Mouse (Mus musculus) mouse trophoblast stem cell (cell line): ENCODE data around the gene Gnas.

ENCODE experiments used
- in situ Hi-C, 2 experiments: fragments of 300-500 bp; cut with MseI, MboI; formaldehyde crosslinking; loops; 2 replicates in 1 of 2; 3 replicates in 1 of 2; pipeline ENCODE4 v1.15.1; 2025

The Gnas gene

DNA sequence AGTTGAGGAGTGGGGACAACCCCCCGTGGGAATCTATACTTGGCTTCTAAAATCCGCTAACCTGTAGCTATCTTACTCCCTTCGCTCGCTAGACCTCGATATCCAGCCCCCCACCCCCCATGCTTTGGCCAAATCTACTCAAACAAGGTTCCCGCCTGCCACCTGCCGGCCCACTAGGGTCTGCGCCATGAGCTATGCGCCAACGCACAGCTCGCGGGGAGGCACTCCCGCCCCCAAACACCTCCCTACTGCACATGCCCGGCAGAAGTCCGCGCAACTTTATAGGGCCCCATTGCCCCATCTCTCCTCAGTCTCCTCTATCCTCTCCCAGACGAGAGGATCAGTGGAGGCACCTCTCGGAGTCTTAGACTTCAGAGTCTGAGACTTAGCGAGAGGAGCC is at the start of gene Gnas:
Gene Gnas (plus strand): TSS at position 310 of the 400 bp plus-strand sequence.
- in situ Hi-C loops = no loop called here

DNA sequence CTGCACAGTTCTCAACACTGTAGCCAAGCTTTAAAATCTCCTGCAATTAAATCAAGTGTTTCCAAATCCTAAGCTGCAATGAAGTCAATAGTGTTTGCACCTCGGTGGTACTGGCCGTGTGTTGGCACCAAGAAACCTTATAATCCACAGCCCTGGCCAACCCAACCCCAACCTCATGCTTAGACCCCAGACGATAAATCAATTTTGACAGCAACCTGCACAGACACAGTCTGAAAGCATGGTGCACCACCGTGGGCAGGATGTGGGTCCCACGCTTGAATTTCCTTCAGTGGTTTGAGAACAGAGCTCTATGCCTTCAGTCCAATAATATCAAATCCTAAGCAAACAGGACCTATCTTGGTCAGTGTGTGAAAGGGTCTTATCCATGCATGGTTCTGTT is 41.7 kb upstream of the Gnas start:
- in situ Hi-C loops = no loop called here

DNA sequence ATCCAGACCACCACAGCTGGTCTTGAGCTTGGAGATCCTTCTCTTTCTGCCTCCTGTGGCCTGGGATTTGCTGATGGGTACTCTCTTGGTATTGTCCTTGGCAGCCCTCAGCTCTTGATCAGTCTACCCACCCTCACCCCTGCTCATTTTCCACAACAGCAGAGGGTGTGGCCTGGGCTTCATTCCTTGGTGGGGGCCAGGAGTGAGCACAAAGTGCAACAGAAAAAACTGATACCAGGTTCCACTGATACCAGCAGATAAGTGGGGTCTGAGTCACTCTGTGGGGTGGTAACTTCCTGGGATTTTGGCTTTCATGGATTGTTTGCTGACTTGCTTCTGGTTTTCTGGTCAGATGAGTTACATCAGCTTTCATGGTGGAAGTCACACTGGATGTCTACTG is 32.2 kb upstream of the Gnas start:
- in situ Hi-C loops = no loop called here

DNA sequence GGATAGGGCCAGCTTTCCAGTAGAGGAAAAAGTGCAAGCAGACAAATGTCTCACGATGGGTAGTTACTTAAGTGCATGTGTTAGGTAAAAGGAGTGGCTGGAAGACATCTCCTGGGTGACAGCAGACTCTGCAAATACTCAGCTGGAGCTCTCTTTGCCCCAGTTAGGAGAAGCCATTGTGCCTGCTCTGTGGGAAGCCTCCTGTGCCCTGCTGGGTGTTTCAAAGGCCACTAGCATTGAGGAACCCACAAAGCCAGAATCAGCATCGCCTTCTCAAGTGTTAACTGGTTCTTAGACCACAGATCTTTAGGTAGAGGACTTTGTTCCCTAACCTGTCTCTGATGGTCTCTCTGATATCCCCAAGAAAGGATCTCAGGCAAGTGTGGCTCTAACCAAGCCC is 26.8 kb upstream of the Gnas start:
- in situ Hi-C loops = no loop called here

DNA sequence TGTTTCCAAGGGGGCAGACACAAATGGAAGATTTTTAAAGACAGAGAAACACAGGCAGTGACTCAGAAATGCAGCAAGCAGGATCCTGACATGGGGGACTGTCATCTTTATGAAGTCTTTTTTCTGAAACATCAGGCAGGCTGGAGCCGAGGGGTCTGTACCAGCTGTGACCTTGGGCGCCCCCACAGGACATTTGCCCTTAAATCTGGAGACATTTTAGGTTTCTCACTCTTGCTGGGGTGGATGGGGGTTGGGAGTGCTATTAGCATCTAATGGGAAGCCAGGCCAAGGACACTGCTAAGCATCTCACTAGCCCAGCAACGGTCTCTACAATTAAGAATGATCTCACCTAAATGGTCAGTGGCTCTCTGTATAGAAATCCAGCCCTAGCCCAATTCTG is 24.1 kb upstream of the Gnas start:
- in situ Hi-C loops = no loop called here

DNA sequence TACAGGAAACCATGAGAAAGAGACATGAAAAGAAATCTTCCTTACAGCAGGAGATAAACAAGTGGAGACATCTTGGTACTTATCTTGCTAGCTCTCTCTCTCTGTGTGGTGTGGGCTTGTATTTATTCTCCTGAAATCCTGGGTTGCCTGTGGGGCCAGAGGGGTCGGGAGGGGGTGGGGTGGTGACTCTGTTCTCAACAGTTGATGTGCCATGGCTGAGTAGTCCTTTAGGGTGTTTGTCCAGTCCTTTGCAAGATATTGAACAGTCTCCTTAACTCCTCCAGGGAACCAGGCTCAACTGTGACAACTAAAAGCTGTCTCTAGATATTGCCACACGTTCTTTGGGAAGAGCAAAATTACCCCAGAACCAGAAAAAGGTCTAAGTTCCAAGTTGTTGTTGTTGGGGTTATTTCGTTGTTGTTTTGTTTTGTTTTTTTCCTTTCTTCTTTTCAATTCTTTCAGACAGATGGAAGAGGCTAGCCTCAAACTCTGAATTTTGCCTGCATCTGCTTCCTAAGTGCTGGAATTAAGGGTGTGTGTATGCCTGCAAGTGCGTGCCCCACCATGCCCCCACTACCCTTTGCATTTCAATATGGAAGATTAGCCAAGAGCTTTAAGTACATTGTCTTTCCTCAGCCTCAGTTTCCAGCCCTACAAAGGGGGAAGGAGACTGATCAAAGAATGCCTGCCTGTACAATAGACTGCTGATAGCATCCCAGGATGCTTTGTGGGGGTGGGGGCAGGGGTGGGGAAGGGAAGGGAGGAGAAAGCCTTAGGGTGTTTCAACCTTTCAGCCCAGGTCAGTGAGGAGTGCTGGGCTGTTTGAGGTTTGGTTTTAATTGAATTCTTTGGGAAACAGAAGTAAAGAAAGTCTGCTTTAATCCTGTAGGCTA is 23.0 kb upstream of the Gnas start:
- in situ Hi-C loops = no loop called here

DNA sequence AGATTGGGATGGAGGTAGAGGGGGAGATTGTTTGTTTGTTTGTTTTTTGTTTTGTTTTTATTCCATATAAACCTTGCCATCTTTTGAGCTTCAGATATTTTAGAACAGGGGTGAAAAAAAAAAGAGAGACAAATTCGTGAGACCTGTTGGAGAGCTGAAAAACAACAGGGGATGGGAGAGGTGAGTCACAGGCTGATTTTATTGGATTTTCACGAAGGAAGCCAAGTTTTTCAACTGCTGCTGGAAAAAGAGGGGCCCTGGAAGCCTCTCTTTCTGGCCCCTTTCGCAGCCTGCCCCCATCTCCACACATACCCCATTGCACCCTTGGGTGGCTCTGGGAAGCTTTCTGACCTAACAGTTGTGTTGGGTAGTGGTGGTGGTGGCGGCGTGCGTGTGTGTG is 22.3 kb upstream of the Gnas start:
- in situ Hi-C loops = no loop called here

DNA sequence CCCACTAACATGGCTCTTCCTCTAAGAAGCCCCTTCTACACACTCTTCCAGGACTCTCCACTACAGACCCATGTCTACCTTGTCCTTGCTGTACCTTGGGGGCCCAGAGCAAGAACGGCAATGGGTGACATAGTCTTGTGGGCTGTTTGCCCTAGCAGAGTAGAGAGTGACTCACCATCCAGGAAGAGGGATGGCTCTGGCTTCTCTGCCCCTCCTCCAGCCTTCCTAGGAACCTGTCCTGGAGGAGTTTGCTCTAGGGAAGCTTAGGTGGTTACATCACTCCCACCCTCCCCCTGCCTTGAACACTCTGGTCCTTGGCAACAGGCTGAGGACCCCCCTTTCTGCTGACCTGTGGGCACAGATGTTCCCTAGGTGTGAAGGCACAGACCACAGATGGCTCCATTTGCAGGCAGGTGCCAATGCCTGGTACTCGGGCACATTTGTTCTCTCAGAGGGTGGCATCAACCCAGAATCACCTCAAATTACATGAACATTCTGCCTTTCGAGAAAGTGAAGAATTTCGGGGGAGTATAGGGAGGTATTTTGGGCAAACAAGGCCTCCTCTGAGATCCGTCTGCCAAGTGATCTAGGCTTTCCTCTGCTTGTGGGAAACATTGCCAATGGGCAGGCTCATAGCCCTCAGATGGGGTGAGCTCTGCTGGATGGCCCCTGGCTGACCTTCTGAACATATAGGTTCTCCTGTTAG is 20.9 kb upstream of the Gnas start:
- in situ Hi-C loops = no loop called here

DNA sequence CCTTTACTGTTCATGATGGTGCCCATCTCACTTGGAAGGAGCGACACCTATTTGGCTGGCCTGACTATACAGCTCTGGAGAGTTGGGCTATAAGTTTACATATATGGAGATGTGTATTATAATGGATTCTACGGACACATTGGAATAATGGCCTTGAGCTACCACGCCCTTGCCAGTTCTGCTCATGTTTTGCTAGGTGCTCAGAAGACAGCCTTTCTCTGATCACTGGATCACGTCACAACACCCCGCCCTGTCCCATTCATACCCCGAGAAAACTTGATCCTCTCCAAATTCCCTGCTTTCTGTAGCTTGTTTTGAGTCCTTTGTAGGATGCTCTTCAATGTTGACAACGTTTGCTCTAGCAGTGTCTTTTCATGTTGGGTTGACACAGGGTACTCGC is 19.9 kb upstream of the Gnas start:
- in situ Hi-C loops = no loop called here

DNA sequence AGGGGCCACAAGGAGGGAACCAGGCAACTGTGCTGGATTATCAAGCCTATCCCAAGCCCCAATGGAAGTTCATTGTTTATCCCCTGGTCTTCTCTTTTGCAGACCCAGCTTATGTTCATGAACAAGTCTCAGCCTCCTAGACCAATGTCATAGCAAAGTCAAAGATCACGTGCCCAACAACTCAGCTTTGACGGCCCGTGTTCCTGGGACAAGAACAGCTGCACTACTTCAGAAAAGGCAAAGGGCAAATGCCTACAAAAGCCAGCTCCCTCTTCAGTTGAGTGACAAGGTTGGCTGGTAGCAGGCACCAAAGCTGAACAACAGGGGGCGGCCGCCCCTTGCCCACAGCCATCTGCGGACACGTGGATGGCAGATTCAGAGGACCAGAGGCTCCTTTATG is 13.7 kb upstream of the Gnas start:
- in situ Hi-C loops = no loop called here

DNA sequence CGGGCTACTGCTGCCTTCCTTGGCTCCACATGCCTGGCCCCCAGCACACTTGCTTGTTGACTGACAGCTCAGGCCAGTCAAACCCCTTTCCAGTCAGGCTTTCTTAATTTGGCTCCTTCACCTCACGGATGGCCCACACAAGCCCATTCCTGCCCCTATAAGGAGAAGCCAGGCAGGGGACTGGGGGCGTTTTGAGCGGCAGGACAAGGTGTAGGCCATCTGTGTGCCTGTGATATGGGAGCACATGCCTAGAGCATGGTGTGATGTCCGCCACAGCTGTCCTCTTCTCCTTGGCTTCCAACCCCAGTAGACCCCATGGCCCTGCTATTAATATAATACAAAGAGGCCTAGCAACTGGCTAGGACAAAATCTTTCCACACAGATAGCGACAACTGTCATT is 12.7 kb upstream of the Gnas start:
- in situ Hi-C loops = no loop called here

DNA sequence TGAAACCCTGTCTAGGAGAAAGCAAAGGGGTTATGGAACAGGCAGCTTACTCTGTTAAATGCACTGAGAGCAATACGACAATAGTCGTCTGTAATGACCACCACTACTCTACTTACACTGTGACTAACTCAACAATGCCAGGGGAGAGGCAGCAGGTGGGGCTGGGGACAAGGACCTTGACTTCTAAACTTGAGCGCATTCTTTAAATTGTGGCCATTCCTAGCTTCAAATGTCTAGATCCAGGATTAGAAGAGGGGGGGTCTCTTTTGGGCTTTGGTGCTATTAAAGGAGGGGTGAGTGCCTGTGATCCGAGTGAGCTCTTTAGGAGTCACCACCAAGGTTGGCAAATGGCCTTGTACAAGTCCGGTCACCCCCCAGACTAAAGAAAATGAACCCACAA is 11.0 kb upstream of the Gnas start:
- in situ Hi-C loops = no loop called here

DNA sequence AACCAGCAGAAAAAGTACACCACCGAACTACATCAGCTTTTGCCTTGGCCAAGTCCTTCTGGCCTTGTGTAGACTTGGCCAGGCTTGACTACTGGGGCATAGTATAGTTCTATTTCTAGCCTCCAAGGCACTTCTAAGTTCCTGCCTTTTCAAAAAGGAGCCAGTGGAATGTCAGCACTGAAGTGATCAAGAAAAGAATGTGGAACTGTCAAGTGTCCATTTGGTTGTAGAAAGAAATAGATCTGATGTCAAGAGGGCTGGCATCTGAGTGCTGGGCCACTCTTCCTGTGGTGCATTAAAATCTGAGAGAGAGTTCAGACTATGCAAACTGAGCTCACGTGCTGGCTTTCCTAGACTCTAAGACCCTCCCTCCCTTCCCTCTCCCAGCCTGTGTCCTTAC is 10.2 kb upstream of the Gnas start:
- in situ Hi-C loops = no loop called here

DNA sequence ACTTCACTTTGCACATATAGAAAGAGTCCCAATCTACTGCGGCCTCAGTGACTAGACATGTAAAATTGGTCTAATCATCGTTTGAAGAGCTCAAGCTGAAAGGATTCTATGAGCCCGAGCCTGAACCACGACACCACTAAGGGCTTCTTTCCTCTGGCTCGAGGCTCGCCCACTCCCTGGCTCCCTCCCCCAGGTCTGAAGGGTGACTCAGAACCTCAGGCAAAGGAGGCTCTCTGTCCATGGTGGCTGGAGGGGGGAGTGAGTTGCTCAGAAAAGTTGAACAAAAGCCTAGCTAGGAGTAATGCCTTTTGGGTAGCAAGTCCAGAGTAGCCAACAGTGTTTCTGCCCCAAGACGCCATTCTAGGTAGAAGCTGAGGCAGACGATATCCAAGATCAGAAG is 4.3 kb upstream of the Gnas start:
- in situ Hi-C loops = no loop called here

DNA sequence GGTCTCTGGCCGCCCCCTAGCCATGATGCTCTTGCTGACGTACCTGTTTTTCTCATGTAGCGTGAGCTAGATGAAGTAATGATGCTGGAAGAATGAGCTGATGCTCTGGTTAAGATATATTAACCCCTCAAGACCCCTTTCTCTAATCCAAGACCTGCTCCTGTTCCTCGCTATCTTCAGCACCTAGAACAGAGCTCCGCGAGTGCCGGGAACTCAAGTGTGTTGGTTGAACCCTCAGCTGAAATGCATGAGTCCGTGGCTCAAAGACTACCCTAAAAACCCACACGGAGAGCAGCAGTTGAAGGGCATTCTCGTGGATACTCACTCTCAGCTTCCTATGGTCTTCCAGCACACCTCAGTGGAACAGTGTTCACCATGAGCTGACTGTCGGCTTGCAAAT is 779 bp upstream of the Gnas start:
- in situ Hi-C loops = no loop called here

DNA sequence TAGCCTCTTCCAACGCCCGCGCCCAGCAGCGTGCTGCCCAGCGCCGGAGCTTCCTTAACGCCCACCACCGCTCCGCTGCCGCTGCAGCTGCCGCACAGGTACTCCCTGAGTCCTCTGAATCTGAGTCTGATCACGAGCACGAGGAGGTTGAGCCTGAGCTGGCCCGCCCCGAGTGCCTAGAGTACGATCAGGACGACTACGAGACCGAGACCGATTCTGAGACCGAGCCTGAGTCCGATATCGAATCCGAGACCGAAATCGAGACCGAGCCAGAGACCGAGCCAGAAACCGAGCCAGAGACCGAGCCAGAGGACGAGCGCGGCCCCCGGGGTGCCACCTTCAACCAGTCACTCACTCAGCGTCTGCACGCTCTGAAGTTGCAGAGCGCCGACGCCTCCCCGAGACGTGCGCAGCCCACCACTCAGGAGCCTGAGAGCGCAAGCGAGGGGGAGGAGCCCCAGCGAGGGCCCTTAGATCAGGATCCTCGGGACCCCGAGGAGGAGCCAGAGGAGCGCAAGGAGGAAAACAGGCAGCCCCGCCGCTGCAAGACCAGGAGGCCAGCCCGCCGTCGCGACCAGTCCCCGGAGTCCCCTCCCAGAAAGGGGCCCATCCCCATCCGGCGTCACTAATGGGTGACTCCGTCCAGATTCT is 812 bp downstream of the Gnas start:
- in situ Hi-C loops = no loop called here

DNA sequence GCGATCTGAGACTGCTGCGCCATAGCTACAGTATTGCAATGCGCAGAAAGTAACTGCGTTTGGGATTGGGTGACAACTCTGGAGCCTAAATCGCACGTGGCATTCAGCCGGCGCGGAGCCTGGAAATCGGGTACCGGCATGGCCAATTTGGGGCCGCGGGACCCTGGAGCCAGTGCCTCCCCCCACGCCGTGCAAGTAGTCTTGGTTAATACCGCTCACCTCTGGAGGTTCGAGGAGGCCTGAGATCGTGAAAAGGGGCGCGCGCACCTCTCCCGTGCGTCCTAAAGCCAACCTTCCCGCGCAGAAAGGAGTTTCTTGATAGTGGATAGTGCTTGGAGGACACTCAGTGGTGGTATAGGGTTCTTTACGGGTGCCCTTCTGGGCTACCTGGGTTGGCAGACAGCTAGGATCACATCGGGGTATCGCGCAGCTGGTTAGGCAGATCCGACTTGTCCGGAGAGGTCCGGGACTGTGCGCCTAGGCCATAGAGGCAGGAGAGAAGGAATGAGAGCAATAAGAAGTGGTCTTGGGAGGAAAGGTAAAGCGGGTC is 1.9 kb downstream of the Gnas start:
- in situ Hi-C loops = no loop called here

DNA sequence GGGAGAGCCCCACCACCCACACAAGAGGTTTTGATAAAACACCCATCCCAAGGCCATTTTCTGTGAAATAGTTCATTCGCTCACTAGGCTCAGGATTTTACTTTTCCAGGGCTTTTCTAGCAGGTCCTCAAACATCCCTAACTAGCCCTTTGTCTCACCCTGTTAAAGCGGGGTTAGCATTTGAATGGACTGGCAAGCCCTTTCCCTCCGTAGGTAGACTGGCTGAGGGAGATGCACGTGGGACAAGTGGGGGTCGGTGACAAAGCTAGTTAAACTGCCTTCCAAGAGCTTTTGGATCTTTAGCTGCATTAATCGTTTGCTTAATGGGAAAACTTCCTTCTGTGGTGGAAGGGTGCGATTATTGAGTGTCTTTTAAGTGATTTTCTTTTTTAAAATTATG is 3.8 kb downstream of the Gnas start:
- in situ Hi-C loops = no loop called here

DNA sequence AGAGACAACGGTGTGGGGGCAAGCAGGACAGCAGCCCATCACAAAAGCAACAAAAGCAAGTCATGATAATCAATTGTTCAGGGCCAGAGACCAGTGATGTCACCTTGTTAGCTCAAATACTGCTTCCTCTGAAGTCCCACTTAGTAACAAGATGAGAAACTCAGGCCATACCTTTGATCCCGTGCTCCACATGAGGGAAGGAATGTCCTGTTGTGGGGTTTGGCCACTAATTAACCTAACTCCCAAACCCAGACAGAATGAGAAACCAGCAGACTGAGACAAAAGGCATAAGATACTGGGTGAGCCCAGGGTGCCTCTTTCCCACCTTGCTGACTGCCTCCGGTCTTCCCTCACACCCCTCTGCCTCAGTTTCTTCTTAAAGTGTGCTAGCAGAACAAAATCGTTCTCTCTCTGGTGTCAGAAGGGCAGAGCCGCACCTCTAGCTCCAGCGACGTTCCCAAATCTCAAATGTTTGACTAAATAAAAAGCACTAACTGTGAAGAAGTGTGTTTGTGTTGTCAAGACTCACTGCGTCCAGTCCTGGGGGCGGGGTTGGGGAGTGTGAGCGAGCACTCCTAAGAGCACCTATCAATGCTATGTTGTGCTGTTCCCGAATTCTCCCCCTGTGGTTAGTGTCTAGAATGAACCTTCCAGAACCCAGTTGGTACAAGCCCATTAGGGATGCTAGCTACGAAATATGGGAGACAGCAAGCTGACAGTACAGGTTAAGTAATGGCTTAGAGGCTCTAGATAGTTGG is 4.7 kb downstream of the Gnas start:
- in situ Hi-C loops = no loop called here

DNA sequence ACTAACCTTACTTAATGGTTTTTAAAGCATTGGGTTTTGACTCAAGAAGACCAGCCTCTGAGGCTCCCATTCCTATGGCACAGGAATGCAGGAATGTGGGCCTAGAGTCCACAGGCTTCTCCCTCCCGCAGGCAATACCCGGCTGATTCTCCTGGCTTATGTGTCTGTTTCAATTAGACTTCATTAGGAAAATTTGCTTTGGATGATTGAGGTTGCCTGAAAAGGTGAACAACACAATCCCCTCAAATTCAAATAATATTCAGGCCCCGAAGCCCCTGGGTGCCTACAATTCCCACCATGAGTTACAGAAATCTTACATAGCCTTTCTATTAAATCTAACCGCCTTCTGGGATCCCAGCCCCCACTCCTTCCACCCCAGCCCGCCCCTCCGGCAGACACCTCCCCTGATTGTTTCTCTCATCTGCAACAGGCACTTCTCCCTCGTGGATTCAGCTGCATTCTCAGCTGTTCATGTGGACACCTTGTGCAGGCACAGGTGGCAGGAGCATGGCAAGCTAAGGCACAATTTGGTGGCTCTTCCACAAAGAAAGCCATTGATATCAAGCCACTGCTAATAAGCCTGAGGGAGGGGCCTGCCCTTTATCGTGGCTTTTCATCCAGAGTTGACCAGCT is 7.0 kb downstream of the Gnas start:
- in situ Hi-C loops = no loop called here

DNA sequence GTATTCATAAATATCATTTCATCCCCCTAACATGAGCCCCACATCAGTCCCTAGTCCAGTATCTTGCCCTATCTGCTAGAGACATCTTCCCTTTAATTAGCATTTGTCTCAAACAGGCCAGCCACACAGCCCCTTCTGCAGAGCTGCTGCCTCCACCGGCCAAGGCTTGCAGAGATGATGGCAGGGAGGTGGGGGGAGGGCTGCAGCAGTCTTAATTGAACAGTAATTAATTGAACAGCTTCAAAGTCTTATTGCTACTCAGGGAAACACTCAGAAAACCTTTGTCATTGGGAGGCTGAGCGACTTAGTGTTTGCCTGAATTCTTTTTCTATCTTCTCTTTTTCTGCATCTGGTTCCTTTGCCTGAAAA is 7.5 kb downstream of the Gnas start:
- in situ Hi-C loops = no loop called here
